Mouse (Mus musculus): Measurements from ENCODE around the gene Spata5.

Gene Spata5

DNA sequence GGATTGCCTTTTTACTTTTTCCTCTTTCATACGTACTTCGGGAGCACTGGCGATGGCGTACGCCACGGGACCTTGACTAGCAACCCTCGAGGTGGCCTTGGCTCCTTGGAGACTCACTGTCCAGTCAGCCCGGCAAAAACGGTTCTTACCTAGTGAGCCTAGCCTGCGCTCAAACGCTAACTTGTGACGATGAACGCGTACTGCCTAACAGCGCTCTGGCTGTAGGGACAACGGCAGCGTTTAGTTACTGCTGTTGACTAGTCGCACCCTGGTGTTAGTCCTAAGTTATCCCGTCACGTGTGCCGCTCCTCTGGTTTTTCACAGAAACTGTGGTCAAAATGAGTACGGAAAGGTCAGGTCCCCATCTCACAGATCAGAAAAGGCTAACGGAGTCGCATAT is 945 bp downstream of the Spata5 start:
- peak; percentile 8 for DNase-seq (ENCODE audit: low spot score)

DNA sequence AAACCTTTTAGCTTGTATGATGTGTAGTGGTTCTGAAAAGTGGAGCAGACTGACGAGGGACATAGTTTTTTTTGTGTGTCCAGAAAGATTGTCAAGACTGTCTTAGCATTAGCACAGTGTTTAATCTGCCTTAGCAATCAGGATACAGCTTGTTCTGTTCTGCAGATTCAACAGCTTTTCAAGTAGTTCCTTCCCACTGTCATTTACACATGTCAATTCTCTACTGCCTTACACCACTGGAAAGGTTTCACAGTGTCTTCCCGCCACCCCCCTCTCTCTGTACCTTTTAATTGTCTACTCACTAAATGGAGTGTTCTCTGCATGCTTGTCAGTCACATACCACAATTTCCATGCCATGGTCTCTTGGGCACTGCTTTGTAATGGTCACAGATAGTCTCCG is 1.5 kb downstream of the Spata5 start:
- no peak for DNase-seq (ENCODE audit: low spot score)

DNA sequence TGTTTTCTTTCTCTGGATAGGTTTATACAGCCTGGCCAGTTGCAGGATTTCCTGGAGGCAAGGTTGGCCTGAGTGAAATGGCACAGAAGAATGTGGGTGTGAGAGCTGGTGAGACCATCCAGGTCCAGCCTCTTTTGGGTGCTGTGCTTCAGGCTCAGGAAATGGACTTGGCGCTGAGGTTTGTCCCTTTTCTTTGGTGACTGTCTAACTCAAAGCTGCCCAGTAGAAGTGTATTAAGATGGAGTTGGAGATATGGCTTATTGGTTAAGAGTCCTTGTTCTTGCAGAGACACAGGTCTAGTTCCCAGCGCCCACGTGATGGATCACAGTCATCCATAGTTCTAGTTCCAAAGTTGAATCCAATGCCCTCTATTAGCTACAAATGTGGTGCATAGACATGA is 6.4 kb downstream of the Spata5 start:
- DNase-seq (ENCODE audit: low spot score) = no peak

DNA sequence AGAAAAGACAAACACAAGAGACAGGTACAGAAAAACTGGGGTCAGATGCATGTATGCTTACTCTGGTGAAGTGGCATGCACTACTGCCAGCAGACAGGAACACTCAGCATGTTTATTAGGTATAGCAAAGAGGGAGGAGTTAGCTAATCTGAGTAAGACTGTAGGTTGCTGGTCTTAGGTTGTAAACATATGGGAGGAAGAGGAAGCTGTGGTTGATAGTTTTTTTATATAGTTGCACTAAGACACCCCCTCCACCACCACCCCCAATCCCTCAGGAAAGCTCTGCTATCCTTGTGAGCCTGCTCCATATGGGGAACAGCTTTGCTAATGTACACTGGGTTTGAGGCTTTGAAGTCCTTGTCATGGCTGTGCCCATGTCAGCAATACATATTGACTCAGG is 10.7 kb downstream of the Spata5 start:
- no peak for DNase-seq (ENCODE audit: low spot score)

DNA sequence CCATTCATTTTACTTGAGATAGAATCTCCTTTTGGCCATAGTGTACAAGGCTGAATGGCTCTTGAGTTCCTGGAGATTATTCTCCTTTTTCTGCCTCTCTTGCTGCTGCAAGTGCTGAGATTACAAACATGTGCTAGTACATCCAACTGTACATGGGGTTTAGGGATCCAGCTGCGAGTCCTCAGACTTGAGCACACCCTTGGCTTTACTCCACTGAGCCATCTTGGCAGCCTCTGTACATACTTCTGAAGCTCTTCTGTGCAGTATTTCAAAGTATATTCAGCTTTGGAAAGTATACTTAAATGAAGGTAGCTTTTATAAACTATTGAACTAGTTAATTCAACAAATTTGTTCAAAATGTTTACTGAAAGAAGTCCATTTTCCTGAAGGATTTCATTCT is 20.1 kb downstream of the Spata5 start:
- DNase-seq (ENCODE audit: low spot score) = no peak

DNA sequence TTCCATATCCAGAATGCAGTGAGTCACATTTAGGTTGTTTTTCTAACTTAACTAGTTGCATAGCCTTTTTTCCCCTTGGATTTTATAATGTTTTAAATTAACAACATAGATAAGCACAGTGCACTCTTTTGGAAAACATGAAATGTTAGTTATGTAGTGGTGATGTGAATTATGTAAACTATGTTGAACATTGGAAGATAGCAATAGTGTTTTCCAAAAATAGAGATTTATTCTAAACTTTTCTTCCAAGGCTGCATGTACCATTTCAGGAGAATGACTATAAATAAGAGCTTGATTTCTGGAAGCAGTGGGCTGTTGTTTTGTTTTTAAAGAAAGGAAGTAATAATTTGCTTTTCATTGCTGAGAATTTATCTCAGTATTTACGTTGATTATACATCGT is 23.7 kb downstream of the Spata5 start:
- no peak for DNase-seq (ENCODE audit: low spot score)

DNA sequence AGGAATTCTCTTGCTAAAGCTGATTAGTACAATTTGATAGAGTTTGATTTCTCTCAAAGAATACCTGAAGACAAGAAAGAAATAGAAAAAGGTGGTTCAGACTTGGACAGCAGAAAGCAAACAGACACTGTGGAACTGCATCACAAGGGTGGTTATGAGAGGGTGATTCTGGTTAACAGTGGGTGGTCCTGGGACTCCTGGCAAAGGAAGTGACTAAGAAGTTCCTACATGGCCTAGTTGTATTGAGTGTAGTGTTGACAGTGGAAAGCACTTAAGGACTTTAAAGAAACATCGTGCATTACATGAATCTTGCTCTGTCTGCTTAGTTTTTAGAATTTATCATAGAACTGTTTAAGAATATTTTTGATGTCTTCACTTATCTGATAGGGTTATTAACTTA is 36.3 kb downstream of the Spata5 start:
- no peak for DNase-seq (ENCODE audit: low spot score)

DNA sequence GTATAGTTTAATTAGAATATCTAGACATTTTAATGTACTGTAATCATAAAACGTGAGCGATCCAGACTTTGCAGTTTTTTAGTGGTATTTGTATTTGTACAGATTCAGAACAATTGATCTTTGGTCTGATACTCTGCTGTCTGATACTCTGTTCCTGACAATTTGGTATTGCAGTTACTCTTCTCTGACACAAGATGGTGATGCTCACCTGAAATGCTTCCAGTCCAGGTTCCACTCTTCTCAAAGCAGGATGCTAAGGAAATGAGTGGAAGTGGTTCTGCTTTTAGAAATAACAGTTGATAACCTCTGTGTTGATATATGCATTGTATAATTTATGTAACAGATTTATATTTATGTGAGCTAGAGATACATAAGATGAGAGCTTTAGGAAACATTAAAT is 48.5 kb downstream of the Spata5 start:
- DNase-seq (ENCODE audit: low spot score) = no peak

DNA sequence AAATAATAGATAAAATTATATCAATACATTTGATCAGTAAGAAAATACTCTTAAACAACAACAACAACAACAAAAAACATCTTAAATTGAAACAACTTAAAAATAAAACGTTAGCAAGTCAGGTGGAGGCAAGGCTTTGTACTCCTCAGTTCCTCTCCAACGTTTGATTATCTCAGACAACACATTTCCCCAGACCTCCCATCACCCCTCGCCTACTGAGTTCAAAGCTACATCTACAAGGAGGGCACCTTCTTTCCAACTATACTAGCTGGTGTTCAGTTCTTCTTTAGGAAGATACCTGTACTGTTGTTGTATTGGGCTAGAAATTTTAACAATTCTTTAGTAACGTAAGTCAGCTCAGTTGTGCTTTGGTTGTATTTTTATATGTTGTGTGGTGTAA is 49.7 kb downstream of the Spata5 start:
- DNase-seq (ENCODE audit: low spot score) = no peak

DNA sequence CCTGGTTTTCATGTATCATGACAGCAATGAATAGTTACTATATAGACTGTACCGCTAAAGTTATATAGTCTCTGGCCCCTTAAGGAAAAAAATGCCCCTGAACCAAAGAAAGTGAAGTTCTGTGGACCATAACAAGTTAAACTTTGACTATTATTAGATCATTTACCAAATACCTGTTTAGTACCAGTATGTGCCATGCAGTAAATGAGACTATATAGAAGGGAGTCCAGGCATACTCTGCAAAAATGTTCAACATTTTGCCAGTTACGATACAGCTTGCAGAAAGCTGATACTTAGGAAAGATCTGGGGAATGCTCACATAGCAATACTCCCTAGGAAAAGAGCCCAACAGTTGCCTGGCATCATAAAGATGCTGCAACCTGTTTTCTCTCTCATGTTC is 51.2 kb downstream of the Spata5 start:
- no peak for DNase-seq (ENCODE audit: low spot score)

DNA sequence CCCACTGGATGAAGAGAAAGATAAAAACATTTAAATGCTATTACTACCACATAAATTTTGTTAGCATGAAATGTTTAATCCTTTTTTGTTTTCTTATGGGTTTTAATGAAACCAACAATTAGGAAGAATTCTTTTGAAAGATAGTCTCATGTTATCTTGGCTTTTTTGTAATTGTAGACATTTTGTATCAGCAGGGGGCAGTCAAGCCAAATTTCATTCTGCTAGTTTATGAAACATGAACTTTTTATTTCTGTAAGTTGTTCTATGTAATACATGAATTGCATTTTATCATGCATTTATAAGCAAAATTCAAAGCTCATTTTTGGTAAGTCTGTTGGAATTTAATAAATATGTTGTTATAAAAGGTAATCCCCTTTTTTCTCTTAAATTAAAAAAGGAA is 52.8 kb downstream of the Spata5 start:
- no peak for DNase-seq (ENCODE audit: low spot score)

DNA sequence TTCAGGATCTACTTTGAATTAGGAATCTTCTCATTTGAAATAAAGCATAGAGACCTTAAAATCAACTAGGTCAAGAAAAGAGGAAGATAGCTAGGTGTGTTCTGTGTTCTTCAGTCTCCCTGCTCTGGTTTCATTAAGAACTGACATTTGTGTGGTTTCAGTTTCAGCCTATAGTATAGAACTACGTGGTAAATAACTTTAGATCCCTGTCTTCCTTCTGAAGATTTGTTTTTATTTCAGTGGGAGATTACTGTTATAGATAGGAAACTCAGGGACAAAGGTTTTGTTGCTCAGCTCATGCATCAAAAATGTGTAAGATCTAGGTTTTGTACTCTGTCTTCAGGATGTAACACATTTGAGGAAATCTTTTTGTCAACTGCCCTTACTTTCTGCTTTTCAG is 56.8 kb downstream of the Spata5 start:
- no peak for DNase-seq (ENCODE audit: low spot score)

DNA sequence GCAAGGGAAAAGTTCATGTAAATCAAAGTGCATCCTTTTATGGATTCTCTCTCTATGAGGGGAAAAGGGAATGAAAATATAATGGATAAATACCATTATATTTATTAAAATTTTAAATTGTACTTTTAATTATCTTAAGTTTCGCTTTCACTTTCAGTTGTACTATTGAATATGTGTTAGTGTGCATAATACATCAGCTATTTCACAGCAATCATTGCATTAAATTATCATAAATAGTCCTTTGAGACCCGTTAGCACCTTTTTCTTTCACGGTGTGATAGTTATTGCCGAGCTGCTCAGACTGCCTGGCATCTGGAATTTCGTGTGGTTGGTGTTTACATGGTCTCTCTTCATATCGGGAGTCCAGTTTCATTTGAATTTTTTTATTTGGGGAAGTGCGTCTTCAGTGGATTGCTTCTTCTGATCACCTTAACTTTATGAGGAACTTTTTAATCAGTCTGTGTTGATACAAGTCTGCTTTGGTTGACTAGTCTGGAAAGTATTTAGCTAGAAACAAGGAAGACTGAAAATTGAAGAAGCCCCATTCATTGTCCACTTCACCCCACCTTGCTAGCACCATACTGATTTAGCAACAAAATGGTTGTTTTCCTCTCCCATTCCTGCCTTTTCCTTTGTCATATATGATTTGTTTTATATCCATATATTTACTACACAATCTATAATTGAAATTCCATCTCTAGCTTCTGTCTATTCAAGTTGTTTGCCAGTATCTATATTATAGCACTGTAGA is 57.9 kb downstream of the Spata5 start:
- DNase-seq (ENCODE audit: low spot score) = no peak

DNA sequence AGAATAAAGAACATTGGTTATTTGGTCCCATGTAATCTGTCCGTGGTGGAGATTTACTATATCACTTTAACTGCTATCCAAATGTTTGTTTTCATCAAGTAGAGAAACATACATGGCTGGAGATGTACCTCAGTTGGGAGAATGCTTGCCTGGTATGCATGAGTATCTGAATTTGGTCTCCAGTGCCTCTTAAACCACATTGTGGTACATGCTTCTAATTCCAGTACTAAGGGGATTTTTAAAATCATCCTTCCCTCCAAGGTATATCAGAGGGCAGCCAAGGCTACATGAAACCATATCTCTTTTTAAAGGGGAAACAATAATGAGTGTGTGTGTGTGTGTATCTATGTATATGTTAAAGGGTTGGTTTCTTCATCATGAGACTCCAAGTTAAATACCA is 60.1 kb downstream of the Spata5 start:
- DNase-seq (ENCODE audit: low spot score) = no peak

DNA sequence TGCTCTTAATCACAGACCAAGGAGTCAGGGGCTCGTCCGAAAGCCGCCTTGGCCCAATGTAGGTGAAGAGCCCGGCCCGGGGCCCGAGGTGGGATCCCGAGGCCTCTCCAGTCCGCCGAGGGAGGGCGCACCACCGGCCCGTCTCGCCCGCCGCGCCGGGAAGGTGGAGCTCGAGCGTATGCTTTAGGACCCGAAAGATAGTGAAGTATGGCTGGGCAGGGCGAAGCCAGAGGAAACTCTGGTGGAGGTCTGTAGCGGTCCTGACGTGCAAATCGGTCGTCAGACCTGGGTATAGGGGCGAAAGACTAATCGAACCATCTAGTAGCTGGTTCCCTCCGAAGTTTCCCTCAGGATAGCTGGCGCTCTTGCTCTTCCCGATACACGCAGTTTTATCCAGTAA is 61.6 kb downstream of the Spata5 start:
- DNase-seq (ENCODE audit: low spot score) = no peak

DNA sequence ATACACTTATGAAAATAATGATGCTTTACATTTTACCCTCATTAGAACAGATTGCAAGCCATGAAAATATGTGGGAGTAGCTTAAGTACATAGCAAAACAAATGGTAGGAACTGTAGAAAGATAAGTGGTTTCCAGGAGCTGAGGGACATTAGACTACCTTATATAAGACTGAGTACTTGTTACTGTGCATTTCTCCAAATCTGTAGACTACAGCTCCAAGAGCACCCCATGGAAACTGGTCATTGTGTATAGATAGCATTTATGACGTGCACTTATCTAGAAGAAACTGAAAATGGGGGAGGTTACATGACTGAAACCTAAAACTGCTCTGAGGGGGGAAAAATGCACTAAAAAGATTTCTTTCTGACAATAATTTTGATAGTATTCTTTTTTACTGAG is 63.0 kb downstream of the Spata5 start:
- DNase-seq (ENCODE audit: low spot score) = no peak

DNA sequence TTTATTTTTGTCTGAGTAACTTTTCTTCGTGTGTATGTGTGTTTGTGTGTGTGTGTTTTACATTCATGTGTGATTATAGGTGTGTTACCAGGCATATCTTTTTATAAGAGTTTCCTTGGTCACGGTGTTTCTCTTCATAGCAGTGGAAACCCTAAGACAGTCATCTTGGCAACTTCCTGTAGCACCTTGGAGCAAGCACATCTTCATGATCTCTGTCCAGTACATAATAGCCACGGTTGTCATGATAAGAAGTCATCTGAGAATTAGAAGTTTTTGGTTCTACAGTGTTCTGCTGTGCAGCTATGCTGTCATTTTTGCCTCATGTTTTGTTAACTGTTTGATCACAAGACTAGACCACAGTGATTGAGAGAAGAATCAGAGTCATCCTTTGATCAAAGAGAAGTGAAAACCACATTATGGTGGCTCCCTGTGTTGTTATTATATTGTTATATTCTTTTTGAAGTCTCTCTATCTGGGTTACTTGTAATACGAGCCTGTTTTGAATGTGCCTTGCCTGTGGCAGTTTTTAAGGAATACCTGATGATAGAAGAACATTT is 64.1 kb downstream of the Spata5 start:
- no peak for DNase-seq (ENCODE audit: low spot score)

DNA sequence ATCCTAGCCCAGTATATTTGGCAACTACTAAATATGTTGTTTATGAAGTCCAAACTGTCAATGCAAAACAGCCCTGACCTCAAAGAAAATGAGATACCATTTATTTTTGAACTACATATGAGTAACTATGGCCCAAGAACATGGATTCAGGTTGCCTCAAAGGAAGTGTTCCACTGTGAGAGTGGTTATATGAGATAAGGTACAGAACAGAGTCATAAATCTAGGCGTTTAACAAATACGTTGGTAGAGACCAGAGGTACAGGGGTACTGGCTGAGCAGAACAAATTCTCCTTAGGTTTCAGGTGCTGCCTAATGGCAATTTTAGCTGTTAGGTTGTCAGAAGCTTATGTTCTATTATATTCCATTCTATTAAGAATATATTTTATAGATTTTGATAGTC is 67.9 kb downstream of the Spata5 start:
- no peak for DNase-seq (ENCODE audit: low spot score)

DNA sequence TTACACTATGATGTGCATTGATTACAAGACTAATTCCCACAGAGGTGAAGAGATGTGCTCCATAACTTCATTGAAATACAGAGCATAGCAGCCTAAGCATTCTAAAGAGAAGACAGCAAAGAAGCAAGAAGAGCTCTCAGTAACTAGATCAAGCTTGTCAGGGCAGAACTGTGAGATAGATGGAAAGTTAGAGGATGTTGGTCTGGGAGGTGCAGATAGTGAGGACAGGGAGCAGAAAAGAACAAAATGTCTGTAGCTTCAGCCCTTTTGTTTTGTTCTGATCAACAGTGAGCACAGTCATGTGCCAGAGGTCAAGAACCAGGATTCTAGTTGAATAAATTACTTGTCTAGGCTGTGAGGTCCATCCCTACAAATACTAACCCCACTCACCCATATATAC is 68.5 kb downstream of the Spata5 start:
- no peak for DNase-seq (ENCODE audit: low spot score)

DNA sequence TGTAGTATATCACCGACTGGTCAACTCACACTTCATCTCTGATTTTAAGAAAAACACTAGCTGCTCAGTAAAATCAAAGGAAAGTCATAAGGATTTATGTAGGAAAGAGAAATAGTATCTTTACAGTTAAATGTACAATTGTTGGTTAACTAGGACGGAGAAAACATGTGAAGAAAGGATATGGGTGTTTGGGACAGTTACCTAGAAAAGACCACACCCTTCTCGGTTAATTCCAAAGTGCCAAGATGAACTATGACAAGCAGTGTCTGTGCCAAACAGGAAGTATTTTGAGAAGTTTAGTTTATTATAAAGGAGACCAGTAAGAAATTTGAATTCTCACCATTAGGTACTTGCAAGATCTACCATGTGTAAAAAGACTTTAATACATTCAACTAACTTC is 70.3 kb downstream of the Spata5 start:
- no peak for DNase-seq (ENCODE audit: low spot score)

DNA sequence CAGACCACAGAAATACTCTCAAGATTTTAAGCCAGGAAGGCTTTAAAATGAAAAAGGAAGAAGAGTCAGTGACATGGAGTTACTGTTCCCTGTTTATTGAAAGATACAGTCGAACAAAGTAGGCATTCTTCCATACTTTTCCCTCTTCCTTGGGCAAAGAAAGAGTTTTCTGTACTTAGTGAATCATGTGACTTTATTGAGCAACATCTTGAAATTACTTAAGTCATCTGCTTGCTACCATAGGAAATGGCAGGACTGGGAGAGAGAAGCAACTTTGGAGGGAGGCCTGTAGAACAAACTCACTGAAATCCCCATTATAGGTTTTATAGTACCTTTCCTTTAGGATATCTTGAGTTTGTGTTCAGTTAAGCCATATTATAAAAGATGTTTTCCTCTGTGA is 81.2 kb downstream of the Spata5 start:
- no peak for DNase-seq (ENCODE audit: low spot score)

DNA sequence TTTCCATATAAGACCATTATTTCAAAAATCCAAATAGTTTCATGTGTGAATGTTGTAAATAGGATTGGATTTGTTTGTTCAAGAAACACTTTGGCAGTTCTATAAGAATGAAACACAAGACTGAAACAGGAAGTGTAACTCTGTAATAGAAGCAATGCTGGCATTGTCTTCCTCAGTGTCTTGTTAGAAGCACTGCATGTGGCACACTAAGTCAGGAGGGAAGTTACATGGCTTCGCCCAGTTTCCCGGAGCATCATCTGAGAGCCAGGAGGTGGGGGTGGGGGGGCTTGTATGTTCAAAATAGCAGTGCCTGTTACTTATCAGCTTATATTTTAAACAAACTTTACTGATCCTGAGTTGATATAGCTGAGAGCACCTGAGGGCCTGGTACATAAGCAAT is 82.9 kb downstream of the Spata5 start:
- no peak for DNase-seq (ENCODE audit: low spot score)

DNA sequence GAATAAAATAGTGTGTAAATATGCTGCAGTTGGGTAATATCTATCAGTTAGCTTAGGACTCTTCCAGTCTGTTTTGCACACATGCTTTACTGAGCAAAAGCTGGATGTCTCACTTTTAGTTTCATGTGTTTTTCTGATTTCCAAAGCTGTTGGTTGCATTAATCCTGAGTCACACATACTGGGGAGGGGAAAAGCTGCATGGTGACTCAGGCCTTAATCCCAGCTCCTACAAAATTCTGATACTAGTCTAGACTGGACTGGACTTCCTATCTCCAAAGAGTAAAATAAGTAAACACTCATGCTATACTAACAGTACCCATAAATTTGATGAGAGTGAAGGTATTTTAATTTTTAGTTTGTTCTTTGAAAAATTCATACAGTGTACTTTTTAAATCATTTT is 84.2 kb downstream of the Spata5 start:
- no peak for DNase-seq (ENCODE audit: low spot score)

Measured in spleen, adult 12 weeks (tissue).